Mouse (Mus musculus) right cerebral cortex, adult 18-20 months (tissue): Measurements from ENCODE around the gene Nrap.
"Not testable (repeated sequence)": the region's sequence is repeated elsewhere in the genome, so short reads cannot be mapped to it uniquely, and the experiment has no call there.

Experiments used
- DNase-seq: peaks from one replicate; pipeline ENCODE4 v3.0.0; 2022; ENCODE audit warnings: mixed read lengths

The Nrap gene

DNA sequence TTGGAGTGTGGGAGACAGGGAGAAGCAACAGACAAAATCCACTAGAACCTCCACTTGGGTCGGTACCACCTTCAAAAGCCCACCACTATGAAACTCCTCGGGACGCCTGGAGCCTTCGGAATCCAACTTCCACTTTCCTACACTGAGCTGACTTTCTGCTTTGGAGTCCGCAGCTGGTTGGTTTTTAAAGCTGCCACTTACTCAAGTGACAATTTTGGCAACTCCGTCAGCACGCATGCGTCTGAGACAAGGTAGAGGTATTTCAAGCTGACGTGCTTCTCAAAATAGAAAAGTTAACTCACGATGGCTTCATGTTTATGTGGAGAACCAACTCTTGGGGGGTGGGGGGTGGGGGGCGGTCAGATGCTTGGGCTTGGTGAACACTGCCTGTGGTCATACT is at the start of gene Nrap:
Gene Nrap, minus strand, starts transcription at position 159 of the 400 bp plus-strand sequence.
- DNase-seq: no peak

GRCm38 (mm10) chr19:56439072-56439434 is 49.2 kb upstream of the Nrap start:
- no peak for DNase-seq

- no peak for DNase-seq
Observed at GRCm38 (mm10) chr19:56438357-56439071, 48.7 kb upstream of the Nrap start.

DNA sequence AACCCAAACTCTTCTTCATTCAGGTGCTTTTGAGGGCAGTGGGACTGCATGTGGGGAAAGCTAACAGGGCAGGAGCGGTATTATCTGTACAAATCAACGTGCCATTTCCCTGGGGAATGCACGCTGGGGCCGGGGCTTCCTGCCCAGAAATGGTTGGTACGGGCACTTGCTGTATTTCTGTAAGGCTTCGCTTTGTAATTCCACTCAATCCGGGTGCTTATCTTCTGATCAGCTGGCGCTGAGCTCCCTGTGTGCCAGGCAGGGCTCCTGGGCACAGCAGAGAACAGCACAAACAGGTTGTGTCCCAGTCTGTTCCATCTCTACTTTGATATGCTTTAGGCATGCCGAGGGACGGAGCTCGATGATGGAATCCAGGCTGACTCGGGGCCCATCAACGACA is 46.5 kb upstream of the Nrap start:
- DNase-seq: no peak

GRCm38 (mm10) chr19:56433581-56433980 is 43.7 kb upstream of the Nrap start:
- no peak for DNase-seq

DNA sequence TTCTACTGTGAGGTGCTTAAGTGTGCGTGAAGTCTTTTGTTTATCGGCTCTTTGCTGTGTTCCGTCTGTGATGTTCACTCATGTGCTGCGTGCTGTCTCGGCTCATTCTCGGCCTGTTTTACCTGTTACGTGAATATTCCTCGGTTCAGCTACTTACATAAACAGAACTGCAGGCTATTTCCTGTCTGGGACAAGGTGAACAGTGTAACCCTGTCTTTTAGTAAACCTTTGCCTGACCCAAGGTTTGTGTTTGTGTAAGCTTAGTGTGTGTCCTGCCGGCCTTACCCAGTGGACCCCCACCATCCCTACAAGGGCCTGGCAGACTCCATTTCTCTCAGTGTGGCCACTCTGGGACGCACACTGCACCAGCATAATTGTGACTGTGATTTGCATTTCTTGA is 42.9 kb upstream of the Nrap start:
- DNase-seq: no peak

GRCm38 (mm10) chr19:56430369-56430768 is 40.5 kb upstream of the Nrap start:
- no peak for DNase-seq

DNA sequence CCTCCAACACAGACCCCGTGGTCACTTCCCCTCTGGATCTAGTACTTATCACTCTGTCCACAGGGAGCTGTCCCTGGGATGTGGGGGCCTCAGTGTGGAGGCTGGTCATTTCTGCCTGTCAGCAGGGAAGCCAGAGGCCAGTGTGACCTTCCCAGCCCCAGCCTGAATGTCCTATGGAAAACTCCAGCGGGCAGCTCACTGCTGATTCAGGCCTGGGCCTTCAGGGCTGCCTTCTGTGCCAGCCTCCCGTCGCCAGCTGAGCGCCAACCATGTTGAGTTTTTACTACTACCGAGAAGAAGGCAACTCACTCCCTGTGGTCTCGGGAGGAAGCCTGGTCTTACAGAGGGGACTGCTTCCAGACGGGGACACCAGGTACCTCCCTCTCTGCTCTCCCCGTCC is 35.7 kb upstream of the Nrap start:
- DNase-seq: no peak

DNA sequence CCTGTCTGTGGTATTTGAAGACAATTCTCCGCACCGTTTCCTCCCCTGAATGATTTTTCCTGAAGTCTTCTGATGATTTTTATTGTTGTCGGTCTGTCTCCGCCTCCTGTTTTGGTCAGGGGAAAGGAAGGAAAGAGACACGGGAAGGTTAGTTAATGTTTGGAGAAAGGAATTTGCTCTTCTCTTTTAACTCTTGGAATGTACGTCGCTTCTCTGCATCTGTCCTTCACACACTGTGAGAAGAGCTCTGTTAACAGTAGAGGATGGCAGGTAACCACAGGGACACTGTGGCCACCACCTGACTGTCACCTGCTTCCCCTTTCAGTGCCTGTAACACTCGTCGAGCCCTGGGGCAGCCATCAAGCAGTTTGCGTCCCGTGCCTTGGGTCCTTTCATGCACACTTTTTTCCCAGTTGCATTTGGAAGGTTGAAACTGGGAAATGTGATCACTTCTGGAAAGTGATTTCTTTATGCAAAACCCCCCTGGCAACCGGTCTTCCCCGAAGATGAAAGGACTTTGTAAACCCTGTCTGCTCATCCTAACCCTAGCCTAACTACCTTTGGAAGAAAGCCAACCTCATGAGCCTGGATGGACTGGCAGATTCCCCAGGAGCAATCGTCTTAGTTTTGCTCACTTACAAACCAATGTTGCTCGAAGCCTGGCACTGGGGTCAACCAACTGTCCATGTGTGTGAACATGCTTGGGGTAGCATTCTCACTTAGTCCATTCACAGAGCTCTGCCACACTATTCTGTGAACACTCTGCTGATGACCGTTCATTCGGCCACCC is 35.0 kb upstream of the Nrap start:
- DNase-seq: no peak

- peak; percentile 51 for DNase-seq
Observed at GRCm38 (mm10) chr19:56423370-56423769, 33.5 kb upstream of the Nrap start.

DNA sequence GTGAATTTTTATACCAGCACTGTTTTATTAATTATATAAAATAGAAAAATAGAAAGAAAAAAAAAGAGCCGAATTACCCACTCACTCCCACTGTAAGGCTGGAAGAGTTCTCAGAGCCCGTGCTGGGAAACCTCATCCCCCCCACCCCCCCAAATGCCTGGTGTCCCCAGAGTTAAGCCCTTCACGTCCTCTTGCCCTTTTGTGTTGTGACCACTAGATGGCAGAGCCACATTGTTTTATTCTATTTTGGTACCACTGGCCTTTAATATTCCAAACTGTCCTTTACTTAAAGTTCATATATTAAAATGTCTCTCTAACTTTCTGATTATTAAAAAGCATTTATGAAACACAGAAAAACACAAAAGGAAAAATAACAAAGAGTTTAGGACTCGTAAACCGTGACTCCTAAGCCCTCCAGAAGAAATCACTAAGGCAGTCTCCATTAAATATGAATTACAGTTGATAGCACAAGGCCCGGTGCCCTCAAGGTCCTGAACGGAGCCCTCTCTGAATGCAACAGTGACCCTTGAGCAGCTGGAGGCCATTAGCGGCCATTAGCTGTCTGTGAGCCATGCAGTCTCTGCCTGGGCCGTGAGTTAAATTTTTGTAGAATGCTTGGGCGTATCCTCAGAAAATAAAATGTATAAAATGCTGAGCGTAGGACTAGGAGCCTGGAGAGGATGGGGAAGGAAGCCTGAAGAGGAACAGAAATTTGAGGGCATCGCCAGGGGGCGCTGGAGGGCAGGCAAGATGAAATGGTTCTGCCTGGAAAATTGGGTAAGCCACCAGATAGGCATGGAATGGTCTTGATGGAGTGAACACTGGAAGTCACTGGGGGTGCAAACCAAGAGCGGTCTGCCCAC is 32.9 kb upstream of the Nrap start:
- peak; percentile 93 for DNase-seq

GRCm38 (mm10) chr19:56420345-56420744 is 30.5 kb upstream of the Nrap start:
- no peak for DNase-seq

GRCm38 (mm10) chr19:56419452-56419851 is 29.6 kb upstream of the Nrap start:
- DNase-seq: no peak

DNA sequence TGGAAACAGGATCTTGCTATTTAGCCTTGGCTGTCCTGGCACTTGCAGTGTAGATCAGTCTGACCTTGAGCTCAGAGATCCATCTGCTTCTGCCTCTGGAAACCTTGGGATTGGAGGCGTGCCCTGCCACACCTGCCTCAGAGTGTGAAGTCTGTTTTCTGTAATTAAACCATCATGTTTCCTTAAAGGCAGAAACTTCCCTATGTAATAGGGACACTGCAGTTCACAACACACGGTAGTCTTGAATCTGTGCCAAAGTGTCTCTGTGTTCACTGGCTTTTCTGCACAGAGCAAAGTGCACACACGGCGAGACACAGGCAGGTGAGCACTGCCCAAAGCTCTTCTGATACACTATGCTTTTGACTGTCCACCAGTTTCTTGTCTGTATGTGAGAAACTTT is 28.6 kb upstream of the Nrap start:
- no peak for DNase-seq

- not testable (repeated sequence) for DNase-seq
Observed at GRCm38 (mm10) chr19:56409884-56410283, 20.0 kb upstream of the Nrap start.

DNA sequence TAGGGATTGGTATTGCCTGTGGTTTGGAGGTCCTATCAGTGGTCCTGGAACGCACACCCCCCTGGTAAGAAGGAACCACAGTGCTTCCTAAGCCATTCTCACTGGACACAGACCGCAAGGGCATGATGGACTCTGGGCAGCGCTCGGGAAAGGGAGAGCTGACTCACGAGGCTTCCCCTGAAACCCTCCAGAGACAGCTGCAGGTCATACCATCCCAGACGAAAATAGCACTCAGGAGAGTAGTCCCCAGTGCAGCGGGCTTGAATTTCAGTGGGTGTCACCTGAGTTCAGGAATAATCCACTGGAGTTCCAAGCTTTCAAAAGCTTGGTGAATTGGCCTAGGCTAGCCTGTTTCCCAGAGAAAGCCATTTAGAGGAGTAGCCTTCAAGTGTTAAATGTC is 16.7 kb upstream of the Nrap start:
- no peak for DNase-seq

GRCm38 (mm10) chr19:56405824-56406223 is 16.0 kb upstream of the Nrap start:
- no peak for DNase-seq

GRCm38 (mm10) chr19:56401864-56402263 is 12.0 kb upstream of the Nrap start:
- no peak for DNase-seq

GRCm38 (mm10) chr19:56400200-56400599 is 10.4 kb upstream of the Nrap start:
- DNase-seq: peak; percentile 21

GRCm38 (mm10) chr19:56398528-56398795 is 8.6 kb upstream of the Nrap start:
- no peak for DNase-seq

- DNase-seq: no peak
Observed at GRCm38 (mm10) chr19:56397663-56398527, 8.1 kb upstream of the Nrap start.
